Mouse (Mus musculus) liver, adult (tissue): Measurements from ENCODE around the gene Mfrp.

Experiments used
- GATA4 ChIP-seq: IDR thresholded peaks from 2 replicates; pipeline ENCODE4 v1.6.1; 2014; ENCODE audit warnings: mild to moderate bottlenecking, low read length; ENCODE audit not compliant: insufficient replicate concordance

The Mfrp gene

GRCm38 (mm10) chr9:44130581-44131275 is 29.2 kb downstream of the Mfrp start:
- TF ChIP-seq GATA4, result no peak

GRCm38 (mm10) chr9:44131276-44131590 is 29.7 kb downstream of the Mfrp start:
- TF ChIP-seq GATA4, result no peak

GRCm38 (mm10) chr9:44132200-44132599 is 30.7 kb downstream of the Mfrp start:
- no peak for TF ChIP-seq GATA4

GRCm38 (mm10) chr9:44133287-44133686 is 31.8 kb downstream of the Mfrp start:
- TF ChIP-seq GATA4, result no peak

- TF ChIP-seq GATA4, result no peak
Measured at GRCm38 (mm10) chr9:44134101-44134850, 32.7 kb downstream of the Mfrp start, which contains the start of gene Mcam. Mcam (plus strand) TSS chr9:44134469.

GRCm38 (mm10) chr9:44134851-44135730 is 33.6 kb downstream of the Mfrp start:
- TF ChIP-seq GATA4, result no peak

GRCm38 (mm10) chr9:44135731-44136411 is 34.3 kb downstream of the Mfrp start:
- no peak for TF ChIP-seq GATA4

- TF ChIP-seq GATA4, result no peak
Measured at GRCm38 (mm10) chr9:44137846-44138245, 36.3 kb downstream of the Mfrp start.

- TF ChIP-seq GATA4, result no peak
Measured at GRCm38 (mm10) chr9:44141951-44142350, 40.4 kb downstream of the Mfrp start.

GRCm38 (mm10) chr9:44143421-44143820 is 41.9 kb downstream of the Mfrp start:
- TF ChIP-seq GATA4, result no peak

- TF ChIP-seq GATA4, result no peak
Measured at GRCm38 (mm10) chr9:44144023-44144717, 42.6 kb downstream of the Mfrp start.

GRCm38 (mm10) chr9:44144718-44145060 is 43.2 kb downstream of the Mfrp start:
- no peak for TF ChIP-seq GATA4

GRCm38 (mm10) chr9:44147290-44147689 is 45.8 kb downstream of the Mfrp start:
- no peak for TF ChIP-seq GATA4
